Mouse (Mus musculus) lung, postnatal 10 days (tissue): ENCODE data around the gene Thrsp.
"Not testable (repeated sequence)": the region's sequence is repeated elsewhere in the genome, so short reads cannot be mapped to it uniquely, and the experiment has no call there.

ENCODE experiments used
- DNase-seq: peaks from one replicate; pipeline ENCODE4 v3.0.0; 2021

Gene Thrsp

DNA sequence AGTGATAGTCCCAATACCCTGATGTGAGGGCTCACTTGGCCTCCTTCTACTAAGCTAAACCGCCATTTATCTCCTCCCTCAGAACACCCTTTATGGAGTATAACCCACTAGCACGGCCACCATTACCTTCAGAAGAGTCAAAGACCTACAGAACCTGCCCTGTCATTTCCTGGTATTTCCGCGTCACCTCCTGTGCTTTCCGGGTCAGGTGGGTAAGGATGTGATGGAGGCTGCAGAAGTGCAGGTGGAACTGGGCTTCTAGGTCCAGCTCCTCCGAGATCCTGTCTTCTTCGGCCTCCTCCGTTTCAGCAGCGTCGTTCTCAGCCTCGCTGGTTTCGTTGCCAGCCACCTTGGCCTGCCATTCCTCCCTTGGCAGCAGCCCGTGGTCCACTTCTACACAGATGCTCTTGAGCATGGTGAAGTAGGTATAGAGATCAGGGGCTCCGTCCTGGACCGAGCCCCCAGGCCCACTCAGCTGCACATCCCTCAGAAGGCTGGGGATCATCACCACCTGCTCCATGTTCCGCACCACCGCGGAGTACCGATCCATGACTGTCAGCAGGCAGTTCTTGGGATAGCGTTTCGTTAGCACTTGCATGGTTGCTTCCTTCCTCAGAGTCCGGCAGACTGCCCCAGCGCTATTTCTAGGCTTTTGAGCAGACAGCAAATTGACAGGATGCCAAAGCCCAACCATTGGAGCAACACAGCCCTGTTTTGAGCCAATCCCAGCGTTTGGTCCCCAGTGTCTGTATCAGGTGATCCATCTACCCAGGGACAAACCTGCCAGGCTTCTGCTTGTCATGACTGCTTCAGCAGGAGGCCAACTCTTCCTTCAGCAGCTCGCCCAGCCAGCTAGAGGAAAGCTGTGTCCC lies at the start of gene Thrsp:
Gene Thrsp (minus strand): TSS at position 825 of the 872 bp plus-strand sequence.
- DNase-seq, result peak; percentile 75

DNA sequence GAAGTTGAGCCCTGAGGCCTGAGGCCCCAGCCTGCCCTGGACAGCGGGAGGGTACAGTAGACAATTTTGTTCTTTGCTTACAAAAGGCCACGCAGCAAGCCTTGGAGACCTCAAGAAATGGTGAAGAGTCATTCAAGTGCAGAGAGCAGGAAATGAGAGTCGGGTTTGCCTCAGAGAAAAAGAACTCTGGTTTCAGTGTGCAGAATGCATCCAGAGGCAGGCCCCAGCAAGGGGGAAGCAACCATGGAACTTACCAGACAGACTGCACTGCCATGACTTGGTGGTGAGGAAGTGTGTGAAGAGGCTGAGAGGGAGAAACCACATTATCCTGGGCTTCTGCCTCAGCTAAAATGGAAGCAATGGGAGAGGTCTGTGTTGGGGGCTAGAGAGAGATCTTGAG lies 38.0 kb upstream of the Thrsp start:
- DNase-seq, result no peak

DNA sequence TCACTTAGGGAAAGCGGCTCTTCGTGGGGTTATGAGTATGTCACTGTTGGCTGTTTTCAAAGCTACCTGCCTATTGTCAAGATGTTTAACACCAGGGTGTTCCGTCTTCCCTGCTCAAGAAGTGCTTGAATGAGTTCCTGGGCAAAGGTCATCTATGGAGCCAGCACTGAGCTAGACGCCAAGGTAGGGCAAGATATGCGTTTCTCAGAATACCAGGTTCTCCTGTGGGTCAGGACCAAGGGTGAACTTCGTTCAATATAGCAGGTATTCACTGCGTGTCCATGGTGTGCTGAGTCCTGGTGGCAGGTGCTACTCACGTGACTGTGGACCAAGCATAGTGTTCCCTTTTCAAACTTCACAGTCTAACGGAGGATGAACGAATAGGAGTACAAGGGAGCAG lies 37.3 kb upstream of the Thrsp start:
- DNase-seq, result no peak

DNA sequence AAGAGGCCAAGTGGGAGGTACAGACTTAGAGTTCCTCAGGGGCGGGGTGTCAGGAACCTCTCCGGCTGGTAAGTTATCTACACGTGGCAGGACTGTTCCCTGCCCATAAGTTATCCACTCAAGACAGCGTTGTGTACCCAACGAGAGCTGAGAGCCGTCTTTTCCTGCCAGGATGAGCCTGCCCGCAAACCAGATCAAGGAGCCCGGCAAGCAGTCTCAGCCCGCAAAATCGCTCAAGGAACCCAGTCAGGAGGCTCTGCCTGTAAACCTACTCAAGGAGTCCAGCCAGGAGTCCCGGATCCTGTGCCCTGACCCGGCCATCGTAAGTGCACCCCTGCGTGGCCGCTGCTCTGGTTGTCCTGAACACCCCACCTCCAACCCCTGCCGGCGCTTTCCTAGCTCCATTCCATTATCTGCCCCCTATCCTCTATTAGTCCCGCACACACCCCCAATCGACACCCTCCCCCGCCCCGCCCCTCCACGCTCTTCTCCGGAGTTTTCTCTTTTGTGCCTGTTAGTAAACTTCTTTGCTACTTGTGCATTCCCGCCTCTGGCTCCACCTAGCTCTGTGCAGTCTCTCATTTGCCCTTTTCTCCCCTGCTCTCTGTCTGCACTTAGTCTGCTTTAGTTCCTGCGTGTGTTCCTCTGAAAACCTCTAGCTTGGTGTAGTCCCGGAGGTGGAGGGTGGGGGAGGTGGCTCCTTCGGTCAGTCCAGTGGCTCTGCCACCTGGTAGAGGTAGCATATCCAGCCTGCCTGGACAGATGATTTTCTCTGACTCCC lies 35.8 kb upstream of the Thrsp start:
- peak; percentile 43 for DNase-seq

DNA sequence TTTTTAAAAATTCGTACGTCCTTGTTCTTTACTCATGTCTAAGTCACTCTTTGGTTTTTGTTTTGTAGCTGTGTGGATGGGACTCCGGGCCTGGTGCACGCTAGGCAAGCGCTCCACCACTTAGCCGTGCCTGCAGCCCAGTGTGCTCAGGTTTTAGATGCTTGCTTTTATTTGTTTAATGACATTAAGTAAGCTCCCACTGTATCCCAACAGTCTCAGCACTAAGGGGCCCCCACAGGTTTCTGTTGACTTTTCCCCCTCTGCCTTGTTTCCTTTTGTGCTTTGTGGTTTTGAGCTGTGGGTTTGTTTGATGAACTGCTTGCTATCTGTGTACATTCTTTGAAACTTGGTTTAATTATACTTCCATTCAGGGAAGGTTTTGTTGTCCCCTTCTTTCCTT lies 34.7 kb upstream of the Thrsp start:
- no peak for DNase-seq

DNA sequence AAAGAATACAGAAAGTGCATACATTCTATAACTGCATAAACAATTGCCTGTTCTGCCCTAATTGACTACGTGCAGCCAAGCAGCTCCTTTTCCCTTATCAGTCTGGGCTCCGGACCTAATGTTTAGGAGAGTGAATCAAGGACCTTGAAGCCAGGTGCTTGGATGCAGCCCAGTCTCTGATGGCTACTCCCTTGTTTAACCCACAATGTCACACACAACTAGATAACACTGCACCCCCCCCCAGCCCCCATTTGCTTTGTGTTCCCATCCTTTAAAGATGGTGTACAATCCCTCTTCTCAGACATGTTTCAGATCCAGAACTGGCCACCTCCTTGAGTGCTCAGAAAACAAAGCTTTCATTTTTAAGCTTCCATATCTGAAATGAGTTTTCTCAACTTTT lies 33.5 kb upstream of the Thrsp start, which contains the start of gene Kctd14:
Gene Kctd14 (plus strand): TSS at position 301 of the 400 bp plus-strand sequence.
- DNase-seq, result not testable (repeated sequence)

DNA sequence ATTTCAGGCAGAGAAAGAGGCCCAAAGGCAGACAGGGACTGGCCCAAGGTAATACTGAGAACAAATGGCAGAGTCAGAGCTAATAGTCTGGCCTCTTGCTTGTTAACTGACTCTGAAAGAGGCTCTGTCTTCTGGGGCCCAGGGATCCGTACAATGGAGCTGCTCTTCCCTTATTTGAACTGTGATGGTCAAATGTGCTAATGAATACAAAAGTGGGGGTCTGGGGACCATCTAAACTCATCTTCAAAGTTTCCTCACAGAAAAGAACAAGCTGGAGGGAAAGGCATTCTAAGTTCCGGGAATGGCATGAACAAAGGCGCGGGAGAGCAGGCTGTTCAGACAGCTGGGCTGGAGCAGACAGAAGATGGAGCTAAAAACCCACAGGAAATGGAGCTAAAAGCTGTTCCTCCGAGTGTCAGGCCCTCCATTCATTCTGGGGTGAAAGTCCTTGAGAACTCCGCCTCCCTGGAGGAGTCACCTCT lies 29.6 kb upstream of the Thrsp start:
- peak; percentile 26 for DNase-seq

DNA sequence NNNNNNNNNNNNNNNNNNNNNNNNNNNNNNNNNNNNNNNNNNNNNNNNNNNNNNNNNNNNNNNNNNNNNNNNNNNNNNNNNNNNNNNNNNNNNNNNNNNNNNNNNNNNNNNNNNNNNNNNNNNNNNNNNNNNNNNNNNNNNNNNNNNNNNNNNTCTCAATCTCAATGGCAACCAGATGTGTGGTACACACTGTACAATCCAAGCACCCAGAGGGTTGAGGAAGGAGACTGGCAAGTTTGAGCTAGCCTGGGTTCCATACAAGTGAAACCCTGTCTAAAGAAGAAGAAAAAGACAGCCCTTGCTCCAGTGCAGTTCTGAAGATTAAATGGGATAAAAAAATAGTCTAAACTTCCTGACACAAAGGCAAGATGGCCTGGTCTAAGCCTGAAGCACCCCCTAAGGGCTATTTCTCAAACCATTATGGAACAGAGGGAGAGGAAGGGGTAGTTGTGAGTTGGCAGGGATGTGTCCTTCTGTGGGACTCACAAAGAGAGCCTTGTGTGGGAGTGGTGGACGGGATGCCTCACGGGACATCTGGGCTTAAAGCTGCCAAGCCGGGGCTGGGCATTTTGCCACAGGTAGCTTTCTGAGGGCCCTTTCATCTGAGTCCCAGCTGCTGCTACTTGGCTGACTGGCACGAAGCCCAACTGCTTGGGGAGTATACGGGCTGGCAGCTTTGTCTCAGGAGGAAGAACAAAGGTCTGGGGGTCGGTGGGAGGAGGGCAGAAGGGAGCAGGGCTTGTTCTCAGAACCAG lies 28.8 kb upstream of the Thrsp start:
- peak; percentile 88 for DNase-seq

DNA sequence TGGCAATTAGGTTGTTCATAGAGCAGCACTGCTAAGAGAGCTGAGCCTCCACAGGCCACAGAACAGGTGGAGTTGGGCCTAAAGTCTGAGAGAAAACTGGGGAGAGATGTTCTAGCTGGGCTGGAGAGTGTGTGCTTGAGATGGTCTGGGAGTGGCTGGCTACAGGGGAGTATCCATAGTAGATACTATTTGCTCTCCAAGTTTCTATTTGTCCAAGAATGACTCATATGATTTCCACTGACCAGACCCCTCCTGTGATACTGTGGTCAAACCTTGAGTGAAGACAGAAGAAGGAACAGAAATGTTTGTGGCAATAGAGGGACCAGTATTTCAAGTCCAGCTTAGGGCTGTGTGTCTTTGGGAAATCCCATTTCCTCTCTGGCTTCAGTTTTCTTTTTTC lies 21.5 kb upstream of the Thrsp start:
- no peak for DNase-seq

DNA sequence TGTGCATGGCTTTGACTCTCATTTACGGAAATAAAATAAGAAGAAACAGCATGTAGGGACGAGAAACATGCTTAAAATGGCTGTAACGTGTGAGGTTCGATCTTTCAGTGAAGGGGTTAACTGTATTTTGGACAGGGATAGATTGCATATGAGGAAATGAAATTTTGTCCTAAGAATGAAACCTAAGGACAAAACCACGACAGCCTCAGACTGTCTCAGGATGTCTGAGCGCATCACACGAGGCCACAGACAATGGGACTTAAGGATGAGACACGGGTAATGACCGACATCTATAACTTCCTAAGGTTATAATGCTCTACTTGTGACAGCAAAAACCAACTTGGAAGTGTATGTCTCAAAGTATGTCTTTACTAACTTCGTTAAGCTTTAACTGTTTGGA lies 17.0 kb upstream of the Thrsp start:
- no peak for DNase-seq

DNA sequence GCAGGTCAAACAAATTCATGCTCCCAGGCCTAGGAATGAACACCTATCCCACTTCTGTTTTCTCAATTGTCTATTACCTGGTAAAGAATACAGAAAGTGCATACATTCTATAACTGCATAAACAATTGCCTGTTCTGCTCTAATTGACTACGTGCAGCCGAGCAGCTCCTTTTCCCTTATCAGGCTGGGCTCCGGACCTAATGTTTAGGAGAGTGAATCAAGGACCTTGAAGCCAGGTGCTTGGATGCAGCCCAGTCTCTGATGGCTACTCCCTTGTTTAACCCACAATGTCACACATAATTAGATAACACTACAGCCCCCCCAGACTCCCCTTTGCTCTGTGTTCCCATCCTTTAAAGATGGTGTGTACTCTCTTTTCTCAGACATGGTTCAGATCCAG lies 16.0 kb upstream of the Thrsp start:
- not testable (repeated sequence) for DNase-seq

DNA sequence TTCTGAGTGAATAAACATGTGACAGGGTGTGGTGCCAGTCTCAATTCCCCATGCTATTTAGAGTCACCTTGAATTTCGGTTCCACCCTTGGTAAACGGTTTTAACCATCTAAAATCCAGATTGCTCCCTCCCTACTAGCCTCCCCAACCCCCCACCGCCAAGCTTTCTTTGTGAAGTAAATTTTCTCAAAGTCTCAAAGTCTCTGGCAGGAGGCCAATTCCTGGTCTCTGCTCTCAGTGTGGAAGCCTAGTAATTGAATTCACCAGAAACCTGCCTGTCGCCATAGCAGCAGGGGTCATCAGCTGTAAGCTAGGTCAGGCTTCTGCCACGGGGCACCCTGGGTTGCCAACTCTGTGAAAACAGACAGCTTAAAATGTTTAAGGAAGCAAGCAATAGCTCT lies 12.2 kb upstream of the Thrsp start:
- DNase-seq, result peak; percentile 39

DNA sequence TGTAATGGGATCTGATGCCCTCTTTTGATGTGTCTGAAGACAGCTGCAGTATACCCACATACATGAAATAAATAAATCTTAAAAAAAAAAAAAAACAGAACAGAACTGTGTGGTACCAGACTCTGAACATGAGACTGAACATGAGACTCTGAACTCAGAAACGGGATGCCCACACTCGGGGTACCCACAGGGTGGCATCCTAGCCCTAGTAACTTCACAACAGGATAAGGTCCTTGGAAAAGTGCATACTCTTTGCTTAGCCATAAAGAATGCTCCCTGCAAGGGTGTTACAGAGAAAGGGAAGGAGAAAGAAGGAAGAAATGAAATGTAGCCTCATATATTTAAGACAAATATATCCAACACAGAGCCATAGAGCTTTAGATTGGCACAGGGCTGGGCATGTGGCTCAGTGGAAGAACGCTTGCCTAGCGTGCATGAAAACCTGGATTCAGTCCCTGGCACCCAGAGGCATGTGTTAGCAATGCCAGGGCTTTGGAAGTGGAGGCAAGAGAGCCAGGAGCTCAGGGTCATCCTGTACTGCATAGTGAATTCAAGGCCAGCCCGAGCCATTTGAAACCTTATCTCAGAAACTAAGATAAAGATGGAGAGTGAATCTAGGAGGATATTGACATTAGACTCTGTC lies 10.4 kb upstream of the Thrsp start:
- DNase-seq, result no peak

DNA sequence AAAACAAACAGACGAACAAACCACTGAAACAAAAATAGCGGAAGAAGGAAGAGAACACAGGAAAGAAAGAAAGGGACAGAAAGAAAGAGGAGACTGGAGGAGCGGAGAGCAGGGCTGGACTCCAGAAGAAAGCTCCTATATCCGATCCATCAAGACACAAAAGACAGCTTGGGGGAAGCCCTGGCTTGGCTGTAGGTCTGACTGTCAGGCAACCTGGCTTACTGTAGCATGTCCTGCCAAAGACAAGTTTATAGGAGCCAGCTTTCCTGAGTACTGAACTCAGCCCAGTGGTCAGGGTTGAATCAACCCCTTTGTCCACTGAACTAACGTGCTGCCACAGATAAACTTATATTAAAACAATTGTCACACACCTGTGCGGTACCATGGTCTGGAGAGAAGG lies 9.8 kb upstream of the Thrsp start:
- DNase-seq, result no peak

DNA sequence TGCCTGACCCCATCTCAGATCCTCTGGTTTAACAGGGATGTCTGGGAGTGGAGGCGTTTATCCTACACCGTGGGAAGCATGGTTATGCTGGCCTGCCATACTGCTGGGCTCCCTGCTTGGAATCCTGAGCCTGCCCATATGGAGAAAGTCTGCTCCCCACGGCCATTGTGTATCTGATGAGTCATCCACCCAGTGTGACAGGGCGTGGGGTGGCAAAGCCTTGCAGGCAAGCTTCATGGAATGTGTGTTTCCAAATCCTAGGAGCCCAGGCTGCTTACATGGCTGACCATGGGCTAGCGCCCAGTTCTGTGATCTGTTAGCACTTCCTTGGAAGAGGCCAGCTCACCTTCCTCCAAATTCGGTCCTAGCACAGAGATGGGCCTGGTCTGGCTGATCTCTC lies 9.0 kb upstream of the Thrsp start:
- DNase-seq, result no peak

DNA sequence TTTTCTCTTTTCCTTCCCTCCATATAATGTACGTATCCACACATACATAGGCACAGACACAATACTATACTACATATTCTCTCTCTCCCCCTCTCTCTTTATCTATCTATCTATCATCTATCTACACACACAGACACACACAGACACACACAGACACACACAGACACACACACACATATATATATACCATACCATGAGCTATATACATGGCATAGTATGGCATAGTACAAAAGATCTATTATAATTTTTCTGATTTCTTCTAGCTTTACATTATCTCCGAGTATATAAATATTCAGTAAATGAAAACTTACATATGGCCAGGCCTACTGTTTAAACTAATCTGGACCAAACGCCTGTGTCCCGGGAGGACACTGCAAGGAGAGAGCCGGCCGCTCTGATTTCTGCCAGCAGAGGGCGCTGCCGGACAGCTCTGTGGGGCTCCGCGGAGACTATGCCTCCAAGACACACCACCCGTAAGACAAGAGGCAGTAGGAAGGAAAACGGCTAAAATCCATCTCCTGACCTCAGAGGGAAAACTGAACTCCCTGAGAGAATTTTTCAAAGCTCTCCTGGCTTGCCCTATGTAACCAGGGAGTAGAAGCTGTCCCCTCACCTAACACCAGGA lies 7.2 kb upstream of the Thrsp start:
- DNase-seq, result peak; percentile 93

DNA sequence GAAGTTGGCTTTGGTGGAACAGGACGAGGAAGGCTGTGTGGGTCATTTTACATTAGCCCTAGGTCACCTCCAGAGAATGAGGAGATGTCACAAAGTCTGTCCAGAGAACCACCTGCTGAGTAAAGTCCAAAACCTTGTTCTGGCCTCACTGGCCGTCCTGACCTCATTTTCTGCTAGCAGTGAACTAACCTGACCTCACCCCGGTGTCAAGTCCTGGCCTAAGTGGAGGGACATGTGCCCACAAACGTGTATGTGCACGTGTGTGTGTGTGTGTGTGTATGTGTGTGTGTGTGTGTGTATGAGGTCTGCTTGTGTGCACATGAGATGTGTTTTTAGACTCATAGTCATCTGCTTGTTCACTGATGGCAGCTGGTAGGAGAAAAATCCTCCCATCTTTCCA lies 6.2 kb upstream of the Thrsp start:
- no peak for DNase-seq

DNA sequence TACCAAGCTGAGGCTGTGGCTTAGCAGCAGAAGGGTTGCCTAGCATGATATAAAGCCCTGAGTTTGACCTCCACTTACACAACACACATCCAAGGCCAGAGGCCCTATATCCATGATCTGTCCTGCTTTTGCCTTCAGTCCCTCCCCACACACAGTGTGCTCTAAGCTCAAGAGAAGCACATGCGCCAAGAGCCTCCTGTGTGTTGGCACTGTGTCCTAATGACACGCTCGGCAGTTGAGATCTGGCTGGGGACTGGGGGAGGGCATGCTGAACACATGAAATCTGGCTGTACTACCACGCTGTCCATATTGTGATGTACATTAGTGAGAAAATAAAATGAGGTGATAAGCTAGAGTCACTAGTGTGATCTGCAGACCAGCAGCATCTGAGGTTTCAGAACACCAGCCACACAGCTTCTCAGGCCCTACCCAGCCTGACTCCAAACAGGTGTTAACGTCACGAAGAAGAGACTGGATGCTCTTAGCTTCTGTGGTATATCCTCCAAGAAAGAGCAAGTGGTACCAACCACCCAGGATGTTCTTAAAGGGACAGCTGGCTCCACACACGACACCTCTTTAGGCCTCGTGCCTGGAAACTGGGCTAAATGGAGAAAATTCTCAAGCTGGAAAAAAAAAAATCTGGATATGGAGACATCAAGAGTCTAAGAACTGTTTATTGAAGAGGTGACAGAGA lies 3.6 kb upstream of the Thrsp start:
- peak; percentile 28 for DNase-seq

DNA sequence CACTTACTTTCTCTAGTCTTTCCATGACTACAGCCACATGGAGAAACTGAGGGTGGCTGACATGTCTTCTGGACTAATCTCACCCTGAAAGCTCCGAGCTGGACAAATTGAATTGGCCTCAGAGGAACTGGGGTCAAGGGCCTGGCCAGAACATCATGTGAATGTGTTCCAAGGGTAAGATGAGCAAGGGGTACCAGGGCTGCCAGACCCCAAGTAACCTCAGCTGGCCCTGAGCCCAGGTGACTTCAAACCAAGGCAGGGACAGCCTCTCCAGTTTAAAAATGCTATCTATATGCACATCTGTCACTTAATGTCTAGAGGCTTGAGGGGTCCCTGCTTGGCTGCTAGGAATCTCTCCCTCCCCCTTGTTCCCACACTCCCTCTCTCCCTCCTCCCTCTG lies 2.9 kb upstream of the Thrsp start:
- no peak for DNase-seq

DNA sequence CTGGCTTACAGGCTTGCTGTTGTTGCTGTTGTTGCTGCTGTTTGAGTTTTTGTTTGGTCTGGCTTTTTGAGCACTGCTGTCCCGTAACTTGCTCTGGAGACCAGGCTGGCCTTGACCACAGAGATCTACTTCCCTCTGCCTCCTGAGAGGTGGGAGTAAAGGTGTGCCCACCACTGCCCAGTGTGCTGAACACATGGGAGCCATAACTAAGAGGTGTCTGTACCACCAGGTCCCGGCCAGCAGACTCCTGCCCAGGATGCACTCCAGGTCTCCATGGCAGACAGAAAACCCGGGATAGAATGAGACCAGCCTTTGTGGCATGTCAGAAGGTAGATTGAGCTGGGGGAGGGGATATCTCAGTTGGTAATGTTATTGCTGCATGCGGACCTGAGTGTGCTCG lies 1.6 kb upstream of the Thrsp start:
- no peak for DNase-seq

DNA sequence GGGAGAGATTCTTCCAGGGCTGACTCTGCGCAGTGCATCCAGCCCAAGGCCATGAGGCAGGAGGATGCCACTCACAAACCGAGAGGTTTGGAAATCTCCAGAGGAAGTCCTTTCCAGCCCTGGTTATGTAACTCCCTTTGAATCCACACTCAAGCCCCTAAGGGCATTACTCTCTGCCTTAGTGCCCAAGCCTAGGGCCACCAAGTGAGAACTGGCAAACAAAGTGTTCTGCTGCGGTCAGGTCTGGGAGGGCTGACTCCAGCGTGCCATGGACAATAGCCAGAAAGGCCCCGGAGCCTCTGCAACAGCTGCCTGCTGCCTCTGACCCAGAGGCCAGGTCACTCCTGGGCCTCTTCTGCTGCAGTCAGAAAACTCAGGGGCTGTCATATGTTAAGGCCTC lies 1.2 kb upstream of the Thrsp start:
- DNase-seq, result peak; percentile 68

DNA sequence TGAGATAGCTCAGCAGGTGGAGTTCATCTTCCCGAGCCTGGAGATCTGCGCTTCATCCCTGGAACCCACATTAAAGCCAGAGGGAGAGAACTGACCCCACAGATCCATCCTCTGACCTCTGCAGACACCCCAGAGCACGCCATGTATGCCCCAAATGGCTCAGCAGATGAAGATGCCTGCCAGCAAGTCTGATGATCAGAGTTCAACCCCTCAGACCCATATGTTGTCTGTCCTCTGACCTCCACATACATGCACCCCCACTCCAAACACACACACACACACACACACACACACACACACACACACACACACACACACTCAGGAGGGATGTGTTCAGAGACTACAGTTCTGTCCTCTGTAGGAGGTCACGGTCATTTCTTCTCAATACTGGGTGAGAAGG lies 1.1 kb downstream of the Thrsp start:
- no peak for DNase-seq
